Mouse (Mus musculus) myocyte (in vitro differentiated cells): ENCODE results near the gene Arsj. TPM values are rescaled to one million over a fixed set of nuclear protein-coding genes. Genes with fewer than 3 reads are reported as not detected.

ENCODE experiments used
- H3K27me3 ChIP-seq: one replicate; pipeline ENCODE4 v1.6.1; 2011; ENCODE audit not compliant: control insufficient read depth, insufficient read depth, insufficient read length
- H3K36me3 ChIP-seq: one replicate; pipeline ENCODE4 v1.6.1; 2011; ENCODE audit not compliant: control insufficient read depth, insufficient read depth
- H3K4me2 ChIP-seq: one replicate; pipeline ENCODE4 v1.6.1; 2011; ENCODE audit warnings: low read depth, control low read depth
- H3K4me3 ChIP-seq: one replicate; pipeline ENCODE4 v1.5.1; 2011; ENCODE audit warnings: mild to moderate bottlenecking, control low read depth, moderate library complexity
- H3K79me2 ChIP-seq: one replicate; pipeline ENCODE4 v1.6.1; 2011; ENCODE audit not compliant: control insufficient read depth, insufficient read depth
- H3ac ChIP-seq: one replicate; pipeline ENCODE4 v1.6.1; 2011; ENCODE audit not compliant: control insufficient read depth, insufficient read length
- CEBPB ChIP-seq: IDR thresholded peaks from 2 replicates; pipeline ENCODE4 v1.6.1; 2011; ENCODE audit warnings: mild to moderate bottlenecking, moderate library complexity; ENCODE audit not compliant: poor library complexity, insufficient read depth, severe bottlenecking
- E2F4 ChIP-seq: IDR thresholded peaks from one replicate; pipeline ENCODE4 v1.6.1; 2011; ENCODE audit warnings: mild to moderate bottlenecking, control low read depth, moderate library complexity; ENCODE audit not compliant: insufficient read depth
- MAX ChIP-seq: IDR thresholded peaks from one replicate; pipeline ENCODE4 v1.6.1; 2011; ENCODE audit warnings: low read depth, mild to moderate bottlenecking, control low read depth
- MYOD1 ChIP-seq, 3 experiments: IDR thresholded peaks; one replicate each; pipeline ENCODE4 v1.6.1; 2011; ENCODE audit warnings: control low read depth in 2 of 3, low read depth in 2 of 3, mild to moderate bottlenecking in 2 of 3, moderate library complexity in 1 of 3; ENCODE audit not compliant: insufficient read length in 2 of 3, control insufficient read depth in 1 of 3
- MYOG ChIP-seq, 3 experiments: IDR thresholded peaks; one replicate each; pipeline ENCODE4 v1.6.1; 2011; ENCODE audit warnings: control low read depth in 2 of 3, low read depth in 2 of 3, mild to moderate bottlenecking in 2 of 3; ENCODE audit not compliant: insufficient read length in 2 of 3, control insufficient read depth in 1 of 3, insufficient read depth in 1 of 3
- POLR2A ChIP-seq: IDR thresholded peaks from one replicate; pipeline ENCODE4 v1.6.1; 2011; ENCODE audit warnings: low read depth, mild to moderate bottlenecking, control low read depth, moderate library complexity; ENCODE audit not compliant: insufficient read length
- POLR2AphosphoS2 ChIP-seq: IDR thresholded peaks from one replicate; pipeline ENCODE4 v1.6.1; 2011; ENCODE audit warnings: low read depth, control low read depth; ENCODE audit not compliant: insufficient read length
- REST ChIP-seq: IDR thresholded peaks from one replicate; pipeline ENCODE4 v1.6.1; 2011; ENCODE audit warnings: mild to moderate bottlenecking, control low read depth, moderate library complexity; ENCODE audit not compliant: insufficient read depth, insufficient read length
- SRF ChIP-seq: IDR thresholded peaks from one replicate; pipeline ENCODE4 v1.6.1; 2011; ENCODE audit warnings: low read depth; ENCODE audit not compliant: control insufficient read depth, insufficient read length
- TCF12 ChIP-seq: IDR thresholded peaks from one replicate; pipeline ENCODE4 v1.6.1; 2011; ENCODE audit warnings: mild to moderate bottlenecking, control low read depth; ENCODE audit not compliant: poor library complexity, insufficient read depth, severe bottlenecking
- TCF3 ChIP-seq: IDR thresholded peaks from one replicate; pipeline ENCODE4 v1.6.1; 2011; ENCODE audit warnings: low read depth, control low read depth; ENCODE audit not compliant: insufficient read length
- USF1 ChIP-seq: IDR thresholded peaks from one replicate; pipeline ENCODE4 v1.6.1; 2011; ENCODE audit warnings: low read depth, mild to moderate bottlenecking, control low read depth, moderate library complexity
- polyA plus RNA-seq: library from polyadenylated mRNA; unstranded; fragments of >200 nt; fragmentation: generic; extraction: Trizol; gene quantifications from one replicate; pipeline ENCODE4 v1.2.1, GENCODE M21; 2012; ENCODE audit warnings: missing spikeins

The Arsj gene
- polyA plus RNA-seq, 1 experiment = 1.8 TPM

DNA sequence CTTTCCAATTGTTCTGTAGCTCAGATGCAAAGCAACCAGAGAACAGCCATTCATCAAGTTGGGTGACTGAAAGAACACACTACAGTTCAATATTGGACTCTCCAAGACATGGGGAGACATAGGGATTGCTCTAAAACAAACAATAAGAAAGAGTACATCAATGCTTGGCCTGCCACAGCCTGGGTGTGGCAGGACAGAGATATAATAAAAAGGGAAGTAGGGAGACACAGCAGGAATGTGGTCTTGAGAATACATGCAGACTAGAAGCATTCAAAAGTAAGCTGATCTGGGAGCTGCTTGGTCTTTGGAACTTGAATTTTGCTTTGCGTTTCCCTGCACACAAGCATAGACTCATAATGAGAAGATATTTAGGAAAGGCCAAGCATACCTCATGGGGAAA lies 18.7 kb upstream of the Arsj start:
- H3K36me3 ChIP-seq = no peaks in the 10 kb centered on the region
- TF ChIP-seq TCF12 (no peak), USF1 (no peak), E2F4 (no peak), SRF (no peak), POLR2A (no peak), MYOD1 (IDR thresholded peaks at IDR 0.05; ENCODE audit: control insufficient read depth in 1 of 3, insufficient read length in 2 of 3, low read depth in 2 of 3) (no peak), MYOG (IDR thresholded peaks at IDR 0.05; ENCODE audit: control insufficient read depth in 1 of 3, insufficient read depth in 1 of 3, insufficient read length in 2 of 3, low read depth in 2 of 3) (no peak), MAX (no peak), TCF3 (no peak)
- no peak overlapping the region for H3K4me2 ChIP-seq
- no peak overlapping the region for H3K4me3 ChIP-seq
- no peaks in the 10 kb centered on the region for H3K79me2 ChIP-seq
- H3K27me3 ChIP-seq = no peaks in the 10 kb centered on the region
- no peak overlapping the region for H3ac ChIP-seq

DNA sequence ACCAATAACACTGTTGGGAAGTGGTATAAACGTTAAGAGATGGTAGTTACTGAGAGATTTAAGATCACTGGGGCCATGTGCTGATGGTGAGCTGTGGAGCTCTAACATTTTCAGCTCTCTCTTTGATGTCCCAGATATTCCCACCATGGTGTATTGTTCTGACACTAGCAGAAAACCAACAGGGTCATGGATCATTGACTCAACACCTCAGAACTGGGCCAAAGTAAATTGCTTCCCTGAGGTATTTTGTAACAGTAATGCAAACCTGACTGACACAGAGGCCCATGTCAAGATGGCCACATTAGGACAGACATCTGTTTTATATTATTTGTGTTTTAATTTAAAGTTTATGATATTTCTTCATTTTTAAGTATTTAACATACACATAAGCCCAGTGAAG lies 3.7 kb upstream of the Arsj start:
- Histone ChIP-seq H3K4me2 (no peak overlapping the region), H3K27me3 (no peaks in the 10 kb centered on the region), H3K79me2 (no peaks in the 10 kb centered on the region), H3K36me3 (no peaks in the 10 kb centered on the region), H3ac (no peak overlapping the region), H3K4me3 (no peak overlapping the region)
- no peak for TF ChIP-seq MYOG (IDR thresholded peaks at IDR 0.05; ENCODE audit: control insufficient read depth in 1 of 3, insufficient read depth in 1 of 3, insufficient read length in 2 of 3, low read depth in 2 of 3)
- TF ChIP-seq TCF3 = no peak
- no peak for TF ChIP-seq POLR2A
- no peak for TF ChIP-seq SRF
- no peak for TF ChIP-seq USF1

DNA sequence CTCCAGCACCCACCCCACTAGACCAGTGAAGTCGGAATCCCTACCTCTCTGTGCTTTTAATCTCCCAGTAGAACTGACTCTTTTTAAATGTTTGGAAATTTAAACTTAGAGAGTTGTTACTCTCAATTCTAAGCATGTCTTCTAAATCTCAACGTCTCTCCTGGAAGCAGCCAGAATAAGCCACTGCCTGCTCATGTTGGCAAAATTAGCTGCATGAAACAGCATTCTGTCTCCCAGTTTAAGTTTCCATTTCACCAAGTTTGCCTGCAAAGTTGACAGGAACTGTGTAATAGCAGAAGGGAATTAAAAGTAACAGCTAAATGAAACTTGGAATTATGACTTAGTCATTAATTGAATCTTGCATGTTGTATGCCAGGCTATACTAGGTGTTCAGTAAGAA lies 1.1 kb upstream of the Arsj start:
- H3K36me3 ChIP-seq = no peaks in the 10 kb centered on the region
- H3K27me3 ChIP-seq = no peaks in the 10 kb centered on the region
- TF ChIP-seq MYOD1 (IDR thresholded peaks at IDR 0.05; ENCODE audit: control insufficient read depth in 1 of 3, insufficient read length in 2 of 3, low read depth in 2 of 3) = no peak
- no peak for TF ChIP-seq POLR2A
- TF ChIP-seq REST = no peak
- no peak for TF ChIP-seq POLR2AphosphoS2
- no peak for TF ChIP-seq TCF12
- no peak for TF ChIP-seq USF1
- TF ChIP-seq E2F4 = no peak
- TF ChIP-seq CEBPB = no peak
- no peak for TF ChIP-seq TCF3
- no peak for TF ChIP-seq MYOG (IDR thresholded peaks at IDR 0.05; ENCODE audit: control insufficient read depth in 1 of 3, insufficient read depth in 1 of 3, insufficient read length in 2 of 3, low read depth in 2 of 3)
- H3ac ChIP-seq = no peak overlapping the region
- H3K4me3 ChIP-seq = no peak overlapping the region
- H3K4me2 ChIP-seq = no peak overlapping the region
- H3K79me2 ChIP-seq = no peaks in the 10 kb centered on the region

DNA sequence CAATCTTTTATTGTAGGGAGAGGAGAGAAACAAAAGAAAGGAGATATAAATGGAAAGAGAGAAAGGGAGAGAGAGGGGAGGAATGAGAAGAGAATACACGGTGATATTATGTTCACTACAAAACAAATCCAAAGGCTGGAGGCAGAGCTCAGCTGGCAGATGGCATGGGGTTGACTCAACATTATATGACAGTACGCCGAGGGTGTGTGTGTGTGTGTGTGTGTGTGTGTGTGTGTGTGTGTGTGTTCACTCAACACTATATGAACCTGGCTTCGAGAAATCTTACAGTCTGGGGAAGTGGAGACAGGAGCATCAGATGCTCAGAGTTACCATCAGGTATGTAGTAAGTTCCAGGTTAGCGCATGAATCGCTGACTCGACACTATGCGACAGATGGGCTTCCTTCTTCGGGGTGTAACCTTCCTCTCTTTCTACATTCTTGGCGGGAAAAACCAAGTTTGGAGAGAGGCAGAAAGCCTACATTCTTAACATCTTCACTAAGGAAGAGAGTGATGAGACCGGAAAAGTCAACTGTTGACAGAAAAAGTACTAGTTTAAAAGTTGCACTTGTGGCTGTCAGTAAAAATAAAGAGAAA lies 456 bp upstream of the Arsj start:
- H3K4me3 ChIP-seq = peak overlapping the region; percentile 54
- H3K27me3 ChIP-seq = no peaks in the 10 kb centered on the region
- no peaks in the 10 kb centered on the region for H3K79me2 ChIP-seq
- peak overlapping the region; percentile 73 for H3K4me2 ChIP-seq
- H3ac ChIP-seq = no peak overlapping the region
- H3K36me3 ChIP-seq = no peaks in the 10 kb centered on the region
- TF ChIP-seq POLR2A = no peak
- no peak for TF ChIP-seq POLR2AphosphoS2
- no peak for TF ChIP-seq SRF
- TF ChIP-seq USF1 = no peak
- no peak for TF ChIP-seq MAX
- no peak for TF ChIP-seq TCF12
- TF ChIP-seq TCF3 = no peak
- no peak for TF ChIP-seq CEBPB
- TF ChIP-seq MYOD1 (IDR thresholded peaks at IDR 0.05; ENCODE audit: control insufficient read depth in 1 of 3, insufficient read length in 2 of 3, low read depth in 2 of 3) = no peak
- TF ChIP-seq MYOG (IDR thresholded peaks at IDR 0.05; ENCODE audit: control insufficient read depth in 1 of 3, insufficient read depth in 1 of 3, insufficient read length in 2 of 3, low read depth in 2 of 3) = no peak
- no peak for TF ChIP-seq REST
- TF ChIP-seq E2F4 = no peak

DNA sequence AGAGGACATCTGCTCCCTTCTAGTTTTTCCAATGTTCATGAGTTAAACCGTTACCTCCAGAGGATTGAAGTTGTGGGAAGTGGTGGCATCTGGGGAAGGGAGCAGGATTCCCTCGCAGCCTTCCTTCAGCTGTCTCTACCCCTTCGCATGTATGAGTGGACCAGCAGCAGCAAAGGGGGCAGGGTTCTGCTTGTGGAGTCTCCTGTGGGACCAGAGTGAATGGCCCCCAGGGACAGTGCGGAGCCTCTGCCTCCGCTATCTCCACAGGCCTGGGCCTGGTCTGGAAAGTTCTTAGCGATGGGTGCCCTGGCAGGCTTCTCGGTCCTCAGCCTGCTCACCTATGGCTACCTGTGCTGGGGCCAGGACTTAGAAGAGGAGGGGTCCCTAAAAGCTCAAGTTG lies 1.1 kb downstream of the Arsj start:
- Histone ChIP-seq H3K36me3 (no peaks in the 10 kb centered on the region), H3K4me3 (peak overlapping the region; percentile 54), H3ac (peak overlapping the region; percentile 15), H3K4me2 (peak overlapping the region; percentile 73), H3K79me2 (no peaks in the 10 kb centered on the region), H3K27me3 (no peaks in the 10 kb centered on the region)
- no peak for TF ChIP-seq TCF12
- no peak for TF ChIP-seq MYOD1 (IDR thresholded peaks at IDR 0.05; ENCODE audit: control insufficient read depth in 1 of 3, insufficient read length in 2 of 3, low read depth in 2 of 3)
- TF ChIP-seq CEBPB = no peak
- TF ChIP-seq E2F4 = no peak
- no peak for TF ChIP-seq MYOG (IDR thresholded peaks at IDR 0.05; ENCODE audit: control insufficient read depth in 1 of 3, insufficient read depth in 1 of 3, insufficient read length in 2 of 3, low read depth in 2 of 3)
- no peak for TF ChIP-seq MAX
- no peak for TF ChIP-seq POLR2AphosphoS2
- no peak for TF ChIP-seq SRF
- TF ChIP-seq POLR2A = no peak
